Mouse (Mus musculus) forebrain, postnatal 0 days (tissue): ENCODE measurements around the gene Nit1. TPM values are rescaled to one million over a fixed set of nuclear protein-coding genes. Genes with fewer than 3 reads are reported as not detected.

Source experiments
- ATAC-seq: fragments of 200-750 bp; cut with Nextera tagmentation; 2 replicates; pipeline ENCODE4 v1.8.0; 2017; ENCODE audit warnings: mild to moderate bottlenecking, moderate library complexity
- DNase-seq: peaks from one replicate; pipeline ENCODE4 v3.0.0-alpha.2; 2015
- H3K27ac ChIP-seq: fragments of 300-500 bp; sonication (generic); 2 replicates; pipeline ENCODE4 v1.5.1; 2014; ENCODE audit warnings: low read depth, mild to moderate bottlenecking, antibody characterized with exemption, low read length, moderate library complexity, mixed read lengths
- H3K27me3 ChIP-seq: fragments of 300-500 bp; sonication (generic); 2 replicates; pipeline ENCODE4 v1.6.1; 2014; ENCODE audit warnings: mild to moderate bottlenecking, low read length, mixed read lengths; ENCODE audit not compliant: insufficient read depth
- H3K36me3 ChIP-seq: fragments of 300-500 bp; sonication (generic); 2 replicates; pipeline ENCODE4 v1.6.1; 2014; ENCODE audit warnings: mild to moderate bottlenecking, moderate library complexity; ENCODE audit not compliant: insufficient read depth
- H3K4me1 ChIP-seq: fragments of 300-500 bp; sonication (generic); 2 replicates; pipeline ENCODE4 v1.6.1; 2014; ENCODE audit warnings: antibody characterized with exemption; ENCODE audit not compliant: insufficient read depth
- H3K4me2 ChIP-seq: fragments of 300-500 bp; sonication (generic); 2 replicates; pipeline ENCODE4 v1.6.1; 2014; ENCODE audit warnings: low read depth, mild to moderate bottlenecking, moderate library complexity
- H3K4me3 ChIP-seq: fragments of 300-500 bp; sonication (generic); 2 replicates; pipeline ENCODE4 v1.5.1; 2014; ENCODE audit warnings: low read depth, low read length, mixed read lengths
- H3K9ac ChIP-seq: fragments of 300-500 bp; sonication (generic); 2 replicates; pipeline ENCODE4 v1.6.1; 2014; ENCODE audit warnings: mild to moderate bottlenecking
- H3K9me3 ChIP-seq: fragments of 300-500 bp; sonication (generic); 2 replicates; pipeline ENCODE4 v1.6.1; 2016; ENCODE audit warnings: low read length
- CTCF ChIP-seq: sonication (generic); IDR thresholded peaks from 2 replicates; pipeline ENCODE4 v1.5.1; 2016; ENCODE audit warnings: antibody characterized with exemption, control low read depth, low read depth
- WGBS: fragments of 180-500 bp; shearing (Covaris S2); extraction: QIAGEN DNeasy Blood & Tissue Kit; methylation state at CpG from one replicate; pipeline ENCODE4 v1.1.7; 2014; 5-methylcytosine and 5-hydroxymethylcytosine counted together
- polyA plus RNA-seq: library from polyadenylated mRNA; unstranded; fragments of >200 nt; fragmentation: Nextera tagmentation; extraction: Ambion mirVana; gene quantifications from 2 replicates; pipeline ENCODE4 v1.2.1, GENCODE M21; 2015
- total RNA-seq: library from RNA; depleted of rRNA; stranded (reverse); fragments of >200 nt; gene quantifications from 2 replicates; pipeline ENCODE4 v1.2.3, GENCODE M21; 2014

Nit1 gene
- total and polyA plus RNA-seq, 2 experiments from 2014 or later: 47.6 to 48.1 TPM

- ATAC-seq (no peak), DNase-seq (no peak)
- Histone ChIP-seq H3K36me3 (no peaks in the 10 kb centered on the region), H3K27me3 (no peaks in the 10 kb centered on the region), H3K4me3 (no peak overlapping the region), H3K27ac (no peak overlapping the region), H3K9me3 (peaks cover 7% of the 10 kb centered on the region; the same call in 1 of the 2 replicates), H3K9ac (no peak overlapping the region), H3K4me2 (no peak overlapping the region), H3K4me1 (peaks cover 16% of the 10 kb centered on the region)
- 89% methylated on average over 2 of the region's 2 CpGs for WGBS
- no peak for TF ChIP-seq CTCF
Measured at GRCm38 (mm10) chr1:171349210-171349609, 3.8 kb upstream of the Nit1 start.

- no peak overlapping the region for H3K4me3 ChIP-seq
- no peaks in the 10 kb centered on the region for H3K27me3 ChIP-seq
- peaks cover 2% of the 10 kb centered on the region; the same call in 1 of the 2 replicates for H3K36me3 ChIP-seq
- peaks cover 7% of the 10 kb centered on the region; the same call in 1 of the 2 replicates for H3K9me3 ChIP-seq
- peaks cover 16% of the 10 kb centered on the region for H3K4me1 ChIP-seq
- no peak for TF ChIP-seq CTCF
- ATAC-seq (no peak), DNase-seq (no peak)
- WGBS: 91% methylated on average over 3 of the region's 3 CpGs
- no peak overlapping the region for H3K27ac ChIP-seq
- H3K4me2 ChIP-seq: no peak overlapping the region
- no peak overlapping the region for H3K9ac ChIP-seq
Measured at GRCm38 (mm10) chr1:171348665-171349064, 3.2 kb upstream of the Nit1 start.

- no peak for TF ChIP-seq CTCF
- H3K4me3 ChIP-seq: peak overlapping the region; percentile 93
- H3K4me2 ChIP-seq: peak overlapping the region; percentile 68
- H3K27ac ChIP-seq: peak overlapping the region; percentile 69; the same call in 1 of the 2 replicates
- H3K27me3 ChIP-seq: no peaks in the 10 kb centered on the region
- DNase-seq (no peak), ATAC-seq (no peak; the same call in 1 of the 2 replicates)
- peak overlapping the region; percentile 77 for H3K9ac ChIP-seq
- 2% methylated on average over 14 of the region's 14 CpGs for WGBS
- peaks cover 16% of the 10 kb centered on the region for H3K4me1 ChIP-seq
- H3K9me3 ChIP-seq: peaks cover 7% of the 10 kb centered on the region; the same call in 1 of the 2 replicates
- H3K36me3 ChIP-seq: peaks cover 27% of the 10 kb centered on the region
Measured at GRCm38 (mm10) chr1:171346095-171346450, 627 bp upstream of the Nit1 start.

- DNase-seq: no peak
- Histone ChIP-seq H3K4me3 (peak overlapping the region; percentile 93), H3K9me3 (peaks cover 7% of the 10 kb centered on the region; the same call in 1 of the 2 replicates), H3K36me3 (peaks cover 40% of the 10 kb centered on the region), H3K9ac (peak overlapping the region; percentile 77), H3K4me2 (peak overlapping the region; percentile 68), H3K27me3 (no peaks in the 10 kb centered on the region), H3K4me1 (peaks cover 16% of the 10 kb centered on the region), H3K27ac (no peak overlapping the region)
- no peak for TF ChIP-seq CTCF
- ATAC-seq: no peak
- WGBS: 77% methylated on average over 9 of the region's 9 CpGs
Measured at GRCm38 (mm10) chr1:171344715-171345114, 731 bp downstream of the Nit1 start.

GRCm38 (mm10) chr1:171343922-171344677 lies 1.3 kb downstream of the Nit1 start:
- Histone ChIP-seq H3K9me3 (peaks cover 7% of the 10 kb centered on the region; the same call in 1 of the 2 replicates), H3K27ac (no peak overlapping the region), H3K27me3 (no peaks in the 10 kb centered on the region), H3K9ac (no peak overlapping the region), H3K4me3 (no peak overlapping the region), H3K36me3 (peaks cover 46% of the 10 kb centered on the region), H3K4me2 (no peak overlapping the region), H3K4me1 (peaks cover 16% of the 10 kb centered on the region)
- ATAC-seq (no peak), DNase-seq (no peak)
- TF ChIP-seq CTCF: no peak; the same call in 1 of the 2 replicates
- WGBS: 79% methylated on average over 9 of the region's 9 CpGs

GRCm38 (mm10) chr1:171342262-171343207 lies 2.9 kb downstream of the Nit1 start:
- H3K4me2 ChIP-seq: no peak overlapping the region
- peaks cover 57% of the 10 kb centered on the region for H3K36me3 ChIP-seq
- no peak overlapping the region for H3K4me3 ChIP-seq
- DNase-seq (no peak), ATAC-seq (no peak)
- 93% methylated on average over 16 of the region's 16 CpGs for WGBS
- no peak overlapping the region for H3K9ac ChIP-seq
- no peaks in the 10 kb centered on the region for H3K27me3 ChIP-seq
- H3K27ac ChIP-seq: no peak overlapping the region
- no peak for TF ChIP-seq CTCF
- H3K9me3 ChIP-seq: peaks cover 7% of the 10 kb centered on the region; the same call in 1 of the 2 replicates
- peaks cover 16% of the 10 kb centered on the region for H3K4me1 ChIP-seq
